Mouse (Mus musculus) lung, adult 2 months (tissue): ENCODE data around the gene Cox14.

Source experiments
- CTCF ChIP-seq: fragments of 200-500 bp; IDR thresholded peaks from 2 replicates; pipeline ENCODE4 v1.5.1; 2011; ENCODE audit warnings: mild to moderate bottlenecking, low read length, control low read depth; ENCODE audit not compliant: insufficient read depth
- POLR2A ChIP-seq: fragments of 200-500 bp; IDR thresholded peaks from 2 replicates; pipeline ENCODE4 v1.6.1; 2011; ENCODE audit warnings: low read depth, mild to moderate bottlenecking, control low read depth, low read length, borderline replicate concordance; ENCODE audit errors: extremely low read depth

GRCm38 (mm10) chr15:99772925-99773324, 47.5 kb downstream of the Cox14 start:
- TF ChIP-seq CTCF, result no peak
- TF ChIP-seq POLR2A, result no peak
